Mouse (Mus musculus) T-helper 17 cell (primary cell): ENCODE results near the gene Tia1.

Experiments
- in situ Hi-C, 2 experiments: fragments of 300-600 bp; cut with MboI, MseI; formaldehyde crosslinking; loops; 1 replicate in 1 of 2; 2 replicates in 1 of 2; pipeline ENCODE4 v1.15.1; 2025; ENCODE audit warnings: high pct_unique_total_duplicates in 2 of 2

The Tia1 gene

GRCm38 (mm10) chr6:86384692-86385091 lies 19.3 kb upstream of the Tia1 start:
- in situ Hi-C loops: no loop called here

DNA sequence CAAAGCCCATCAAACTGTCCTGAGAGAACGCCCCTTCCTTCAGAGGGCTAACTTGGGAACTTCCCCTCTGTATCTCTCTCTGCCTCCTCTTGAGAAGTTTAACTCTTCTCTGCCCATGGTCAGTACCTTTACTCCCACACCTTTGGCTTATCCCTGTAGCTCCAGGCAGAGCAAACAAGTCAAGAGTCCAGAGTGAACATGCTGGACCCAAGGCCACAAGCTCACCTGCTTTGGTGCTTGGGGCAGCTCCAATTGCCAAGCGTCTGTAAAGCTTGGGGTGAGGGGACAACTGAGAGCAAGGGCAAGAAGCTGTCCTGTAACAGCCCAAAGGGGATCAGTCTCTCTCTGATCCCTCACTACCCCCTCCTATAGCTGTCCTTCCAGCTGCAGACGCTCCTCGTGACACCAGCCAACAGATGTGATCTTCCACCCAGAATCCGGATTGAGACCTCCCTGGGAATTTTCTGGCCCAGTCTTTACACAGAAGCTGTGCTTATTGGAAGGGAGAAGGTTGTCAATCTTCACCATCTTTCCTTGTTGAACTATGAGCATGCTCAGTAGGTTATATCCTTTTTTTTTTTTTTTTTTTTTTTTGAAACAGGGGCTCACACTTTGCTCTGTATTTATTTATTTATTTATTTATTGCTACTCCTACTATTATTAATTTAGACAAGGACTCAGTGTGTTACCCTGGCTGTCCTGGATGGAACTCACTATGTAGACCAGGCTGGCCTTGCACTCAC lies 18.5 kb upstream of the Tia1 start:
- in situ Hi-C loops: no loop called here

GRCm38 (mm10) chr6:86387313-86387712 lies 16.7 kb upstream of the Tia1 start:
- in situ Hi-C loops: no loop called here

GRCm38 (mm10) chr6:86388461-86388860 lies 15.6 kb upstream of the Tia1 start:
- in situ Hi-C loops: no loop called here

DNA sequence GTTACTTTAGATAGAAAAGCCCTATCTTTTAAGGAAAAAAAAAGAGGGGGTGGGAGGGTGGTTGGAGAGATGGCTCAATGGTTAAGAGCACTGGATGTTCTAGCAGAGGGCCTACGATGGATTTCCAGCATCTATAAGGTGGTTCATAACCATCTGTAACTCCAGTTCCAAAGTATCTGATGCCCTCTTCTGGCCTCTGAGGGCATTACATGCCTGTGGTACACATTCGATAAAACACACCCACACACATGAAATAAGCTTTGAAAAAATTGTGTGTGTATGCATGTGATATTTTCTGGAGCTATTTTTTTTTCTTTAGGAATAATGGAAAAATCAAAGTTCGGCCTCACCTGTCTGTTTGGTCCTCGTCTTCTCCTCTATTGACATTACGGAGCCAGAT lies 12.7 kb upstream of the Tia1 start:
- in situ Hi-C loops: loop anchor here in 1 of 2 experiments (10.0 kb wide), 1 partner anchor 427 kb away; the partner anchor contains the start of gene Dusp11

DNA sequence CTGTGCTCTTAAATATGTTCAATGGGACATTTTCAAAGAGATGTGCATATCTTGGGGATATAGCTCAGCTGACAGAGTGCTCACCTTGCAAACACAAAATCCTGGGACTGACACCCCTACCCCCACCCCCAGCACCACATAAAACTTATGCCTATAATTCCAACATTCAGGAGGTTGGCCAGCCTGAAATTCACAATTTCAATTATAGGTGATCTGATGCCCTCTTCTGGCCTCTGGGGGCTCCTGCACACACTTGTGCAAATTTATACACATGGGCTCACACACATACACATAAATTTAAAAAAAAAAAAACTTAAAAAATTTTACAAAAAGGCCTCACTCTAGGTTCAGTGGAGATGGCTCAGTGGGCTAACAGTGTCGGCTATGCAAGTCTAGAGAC lies 10.8 kb upstream of the Tia1 start:
- in situ Hi-C loops: loop anchor here in 1 of 2 experiments (10.0 kb wide), 1 partner anchor 428 kb away; the partner anchor contains the start of gene Dusp11

DNA sequence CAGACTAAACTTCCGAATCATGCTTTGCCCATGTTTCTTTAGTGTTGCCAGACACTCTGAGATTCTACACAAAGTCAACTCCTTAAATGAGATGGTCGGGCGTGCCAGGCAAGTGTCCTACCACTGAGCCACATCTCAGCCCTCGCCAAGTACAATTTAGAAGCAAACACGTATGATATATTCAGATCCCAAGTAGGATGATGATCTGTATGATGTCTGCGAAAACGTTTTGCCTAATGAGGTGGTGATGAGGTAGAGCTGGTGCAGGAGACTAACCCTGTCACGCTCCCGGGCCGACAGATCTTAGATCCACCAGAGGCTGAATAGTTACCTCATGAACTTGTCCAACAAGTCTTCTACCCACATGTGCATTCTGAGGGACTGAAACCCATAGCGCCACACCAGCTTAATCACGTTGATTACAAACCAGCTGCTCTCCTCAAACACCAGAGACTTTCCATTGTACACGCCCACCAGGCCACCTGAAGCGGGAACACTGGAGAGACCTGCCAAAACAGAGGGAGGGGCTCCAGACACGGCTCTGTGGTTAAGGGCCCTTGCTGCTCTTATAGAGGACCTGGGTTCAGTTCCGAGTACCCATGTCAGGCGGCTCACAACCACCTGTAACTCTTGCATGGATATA lies 9.8 kb upstream of the Tia1 start:
- in situ Hi-C loops: loop anchor here in 1 of 2 experiments (10.0 kb wide), 1 partner anchor 429 kb away; the partner anchor contains the start of gene Dusp11

DNA sequence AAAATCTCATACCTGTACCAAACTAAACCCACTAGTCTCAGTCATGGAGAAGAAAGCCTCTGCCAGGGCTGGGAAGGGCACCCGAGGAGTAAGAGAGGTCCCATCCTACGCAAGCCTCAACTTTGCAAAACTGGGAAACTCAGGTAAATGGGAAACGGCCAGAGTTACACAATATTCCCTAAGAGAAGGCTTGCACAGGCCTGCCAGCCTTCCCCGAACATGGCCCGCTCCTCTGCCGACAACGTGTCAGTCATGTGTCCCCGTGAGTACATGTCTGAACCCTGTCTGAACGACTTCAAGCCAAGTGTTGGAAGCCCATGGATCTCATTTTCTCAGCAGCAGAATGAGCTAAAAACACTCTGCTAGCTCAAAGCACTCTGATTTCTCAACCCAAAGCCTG lies 9.0 kb upstream of the Tia1 start:
- in situ Hi-C loops: loop anchor here (5.0 to 10.0 kb wide), 2 partner anchors 42 to 430 kb away; partner anchors contain the start of genes C87436 (in 1 of the 2) and Dusp11 (in 1 of the 2)

DNA sequence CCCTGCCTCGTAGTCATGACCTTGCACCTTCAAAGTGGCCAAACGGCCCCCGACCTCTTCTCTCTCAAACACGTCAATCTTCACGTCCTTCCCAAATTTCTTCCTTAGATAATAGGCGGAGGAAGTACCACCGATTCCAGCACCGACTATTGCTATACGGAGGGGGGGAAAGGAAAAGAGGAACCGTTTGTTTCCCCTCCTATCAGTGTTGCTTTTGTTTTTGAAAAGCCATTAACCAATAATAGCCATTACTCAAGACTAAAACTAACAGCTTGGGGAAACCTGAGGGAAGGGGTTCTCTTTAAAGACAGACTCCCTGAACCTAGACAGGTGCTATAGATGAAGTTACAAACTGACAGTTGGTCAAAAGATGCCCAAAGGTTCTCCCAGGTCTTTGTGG lies 8.1 kb upstream of the Tia1 start:
- in situ Hi-C loops: loop anchor here (5.0 to 10.0 kb wide), 2 partner anchors 41 to 431 kb away; partner anchors contain the start of genes C87436 (in 1 of the 2) and Dusp11 (in 1 of the 2)

DNA sequence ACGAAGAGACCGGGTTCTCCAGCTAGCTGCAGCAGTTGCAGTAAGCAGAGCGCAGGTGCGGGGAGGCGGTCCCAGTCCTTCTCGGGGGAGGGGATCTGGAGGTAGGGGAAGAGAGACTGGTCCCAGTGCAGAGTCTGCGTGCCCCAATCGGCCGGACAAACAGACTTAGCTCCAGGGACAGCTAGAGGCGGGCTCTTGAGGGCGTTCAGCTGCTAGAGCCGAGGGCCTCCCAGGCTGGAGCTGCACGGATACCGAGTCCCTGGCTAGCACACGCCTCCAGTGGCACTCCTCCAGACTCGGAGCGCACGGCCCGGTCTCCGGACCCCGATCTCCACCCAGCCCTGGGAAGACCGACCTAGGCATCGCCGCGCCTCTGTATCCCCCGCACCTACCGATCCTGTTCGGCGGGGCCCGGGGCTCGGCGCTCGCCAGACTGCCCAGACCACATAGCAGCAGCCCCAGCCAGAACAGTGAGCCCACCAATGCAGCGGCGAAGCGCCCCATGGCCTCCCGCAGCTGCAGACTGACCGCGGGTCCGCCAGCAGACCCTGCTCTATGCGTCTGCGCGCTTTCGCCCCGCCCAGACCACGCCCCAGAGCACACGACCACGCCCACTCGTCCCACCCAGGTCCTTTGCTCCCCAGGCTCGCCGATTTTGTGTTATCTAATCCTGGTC lies 7.3 kb upstream of the Tia1 start, which contains the start of gene Pcyox1:
Gene Pcyox1, minus strand, starts transcription at position 574 of the 676 bp plus-strand sequence.
- in situ Hi-C loops: loop anchor here (5.0 to 10.0 kb wide), 2 partner anchors 41 to 432 kb away; partner anchors contain the start of genes C87436 (in 1 of the 2) and Dusp11 (in 1 of the 2)

- in situ Hi-C loops: loop anchor here (5.0 to 10.0 kb wide), 2 partner anchors 40 to 433 kb away; partner anchors contain the start of genes C87436 (in 1 of the 2) and Dusp11 (in 1 of the 2)
Measured at GRCm38 (mm10) chr6:86397257-86397980, 6.6 kb upstream of the Tia1 start.

DNA sequence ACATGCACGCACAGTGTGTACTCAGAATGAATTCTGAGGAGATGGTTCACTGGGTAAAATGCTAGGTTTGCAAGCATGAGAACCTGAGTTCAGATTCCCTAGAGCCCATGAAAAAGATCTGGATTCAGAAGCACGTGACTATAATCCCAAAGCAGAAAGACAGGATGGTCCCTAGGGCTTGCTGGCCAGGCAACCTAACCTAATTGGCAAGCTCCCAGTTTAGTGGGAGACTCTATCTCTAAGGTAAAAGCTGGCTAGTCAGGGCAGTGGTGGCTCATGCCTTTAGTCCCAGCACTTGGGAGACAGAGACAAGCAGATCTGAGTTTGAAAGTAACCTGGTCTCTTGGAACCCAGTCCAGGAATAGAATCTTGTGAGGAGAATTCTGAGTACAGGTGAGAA lies 5.0 kb upstream of the Tia1 start:
- in situ Hi-C loops: loop anchor here (5.0 to 10.0 kb wide), 2 partner anchors 38 to 434 kb away; partner anchors contain the start of genes C87436 (in 1 of the 2) and Dusp11 (in 1 of the 2)

GRCm38 (mm10) chr6:86399995-86400394 lies 4.0 kb upstream of the Tia1 start:
- in situ Hi-C loops: loop anchor here (5.0 to 25.0 kb wide), 4 partner anchors 33 to 1137 kb away; partner anchors contain the start of genes Arhgap25 (in 1 of the 2), C87436 (in 1 of the 2), Dusp11 (in 1 of the 2) and Fam136a (in 1 of the 2)

- in situ Hi-C loops: loop anchor here (5.0 to 25.0 kb wide), 2 partner anchors 34 to 1136 kb away; partner anchors contain the start of genes Arhgap25 (in 1 of the 2) and Fam136a (in 1 of the 2)
Measured at GRCm38 (mm10) chr6:86400972-86401371, 3.0 kb upstream of the Tia1 start.

DNA sequence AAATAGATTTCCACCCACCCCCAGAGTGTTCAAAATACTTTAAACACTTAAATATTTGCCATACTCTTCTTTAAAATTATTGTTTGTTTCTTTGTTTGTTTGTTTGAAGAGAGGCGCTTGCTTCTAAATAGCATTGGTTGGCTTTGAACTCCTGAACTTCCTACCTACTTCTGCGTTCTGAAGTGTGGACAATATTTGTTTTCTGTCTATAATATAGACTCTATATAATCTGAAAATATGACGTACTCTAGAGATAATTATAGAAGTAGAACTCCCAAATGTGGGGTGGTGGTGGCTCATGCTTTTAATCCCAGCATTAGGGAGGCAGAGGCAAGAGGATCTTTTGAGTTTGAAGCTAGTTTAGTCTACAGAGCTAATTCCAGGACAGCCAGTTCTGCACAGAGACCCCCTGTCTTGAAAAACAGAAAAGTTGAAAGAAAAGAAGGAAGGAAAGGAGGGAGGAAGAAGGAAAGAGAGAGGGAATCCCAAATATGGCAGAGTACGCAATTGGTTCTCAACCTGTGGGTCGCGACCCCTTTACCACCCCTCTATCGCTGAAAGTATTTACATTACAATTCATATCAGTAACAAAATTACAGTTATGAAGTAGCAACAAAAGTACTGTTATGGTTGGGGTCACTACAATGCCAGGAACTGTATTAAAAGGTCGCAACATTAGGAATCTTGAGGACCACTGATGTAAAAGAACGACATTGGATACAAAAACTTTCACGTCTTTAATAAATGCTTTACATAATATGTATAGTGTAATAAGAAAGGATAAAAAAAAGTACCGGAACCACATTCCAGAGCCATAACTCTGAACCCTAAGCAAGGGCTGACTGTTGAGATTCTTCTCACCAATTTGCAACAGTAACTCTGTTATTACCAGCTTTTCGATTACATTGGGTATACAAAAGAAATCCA lies 1.1 kb upstream of the Tia1 start:
- in situ Hi-C loops: loop anchor here (5.0 to 25.0 kb wide), 2 partner anchors 36 to 1134 kb away; partner anchors contain the start of genes Arhgap25 (in 1 of the 2) and Fam136a (in 1 of the 2)

GRCm38 (mm10) chr6:86403728-86404099 lies 305 bp upstream of the Tia1 start:
- in situ Hi-C loops: loop anchor here (5.0 to 25.0 kb wide), 2 partner anchors 36 to 1134 kb away; partner anchors contain the start of genes Arhgap25 (in 1 of the 2) and Fam136a (in 1 of the 2)

GRCm38 (mm10) chr6:86404996-86405395 lies 977 bp downstream of the Tia1 start:
- in situ Hi-C loops: loop anchor here (5.0 to 25.0 kb wide), 2 partner anchors 38 to 1132 kb away; partner anchors contain the start of genes Arhgap25 (in 1 of the 2) and Fam136a (in 1 of the 2)

GRCm38 (mm10) chr6:86406306-86406705 lies 2.3 kb downstream of the Tia1 start:
- in situ Hi-C loops: loop anchor here in 1 of 2 experiments (25.0 kb wide), 1 partner anchor 1131 kb away; the partner anchor contains the start of gene Arhgap25

DNA sequence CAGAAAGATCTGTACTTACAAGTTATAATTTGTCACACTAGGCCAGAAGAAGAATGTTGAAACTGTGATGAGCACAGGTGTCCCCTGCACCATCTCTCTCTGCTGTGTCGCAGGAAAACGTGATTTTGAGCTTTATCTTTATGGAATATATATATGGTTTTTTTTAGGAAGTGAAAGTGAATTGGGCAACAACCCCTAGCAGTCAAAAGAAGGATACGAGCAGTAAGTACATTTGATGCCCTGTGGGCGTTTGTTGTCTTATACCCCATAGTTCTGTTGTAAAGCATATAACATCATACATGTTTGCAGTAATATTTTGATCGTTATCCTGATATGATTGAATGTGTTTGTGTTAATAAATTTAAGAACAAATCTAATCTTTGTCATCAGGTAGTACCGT lies 14.7 kb downstream of the Tia1 start:
- in situ Hi-C loops: loop anchor here in 1 of 2 experiments (25.0 kb wide), 1 partner anchor 1119 kb away; the partner anchor contains the start of gene Arhgap25
